Mouse (Mus musculus) layer of hippocampus, postnatal 36 days (tissue): ENCODE data around the gene Rnf41. TPM values are rescaled to one million over a fixed set of nuclear protein-coding genes. Genes with fewer than 3 reads are reported as not detected.

ENCODE experiments used
- DNase-seq, 2 experiments: peaks; one replicate each; pipeline ENCODE4 v3.0.0; 2022
- total RNA-seq, 2 experiments: library from RNA; stranded (reverse); gene quantifications; 2 replicates each; pipeline ENCODE4 v1.2.3; 2021

Rnf41 gene
- 10 to 100 TPM; 74.4 to 76.3 TPM for total RNA-seq

- peak; percentile 95 to 96 for DNase-seq
These were observed at the start of gene Rnf41, which contains the start of gene Nabp2 for GRCm38 (mm10) chr10:128411211-128412054. Rnf41 (plus strand) TSS chr10:128411657. Nabp2 (minus strand) TSS chr10:128411492.

GRCm38 (mm10) chr10:128361836-128362235 is 49.6 kb upstream of the Rnf41 start:
- DNase-seq: no peak

GRCm38 (mm10) chr10:128362568-128362967 is 48.9 kb upstream of the Rnf41 start:
- no peak for DNase-seq

DNA sequence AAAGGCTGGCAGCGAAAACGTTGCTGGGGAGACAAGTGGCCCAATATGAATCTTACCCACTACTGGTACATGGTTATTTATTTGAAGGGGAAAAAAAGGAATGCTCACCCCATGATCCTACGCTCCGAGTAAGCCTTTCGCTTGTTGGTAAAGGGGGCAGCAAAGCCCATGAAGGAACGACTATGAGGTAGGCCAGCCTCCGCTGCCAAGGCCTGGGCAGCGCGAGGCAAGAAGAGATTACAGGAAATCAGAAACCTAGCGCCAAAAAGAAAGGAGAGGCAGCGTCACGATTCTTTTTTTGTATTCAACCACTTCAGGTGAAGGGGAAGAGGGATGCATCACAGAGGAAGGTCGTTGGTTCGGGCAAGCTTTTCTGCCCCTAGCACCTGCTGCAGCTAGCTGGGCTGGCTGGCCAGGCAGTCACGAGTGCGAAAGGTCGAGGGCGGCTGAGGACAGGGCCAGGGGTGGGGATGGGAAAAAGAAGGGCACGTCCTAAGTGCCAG is 43.5 kb upstream of the Rnf41 start:
- DNase-seq: no peak

- peak; percentile 91 to 93 for DNase-seq
These were observed 42.8 kb upstream of the Rnf41 start, which contains the start of gene Coq10a for GRCm38 (mm10) chr10:128368402-128369217. Coq10a (minus strand) TSS chr10:128368997.

DNA sequence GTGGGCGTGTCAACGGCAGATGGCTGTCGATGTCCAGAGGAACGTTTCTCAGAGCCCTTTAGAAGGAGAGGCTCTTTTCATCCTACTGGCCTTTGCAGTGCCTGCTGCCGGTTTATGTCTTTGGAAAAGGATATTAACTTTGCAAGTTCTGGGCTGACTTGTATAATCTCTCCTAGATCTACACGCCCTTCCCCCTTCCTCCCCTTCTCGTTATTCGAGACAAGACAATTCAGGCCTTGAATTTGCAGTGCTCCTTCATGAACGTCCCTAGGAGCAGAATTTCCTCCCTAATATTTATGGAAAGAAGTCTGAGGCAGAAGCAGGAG is 42.3 kb upstream of the Rnf41 start:
- no peak for DNase-seq

GRCm38 (mm10) chr10:128369599-128369998 is 41.9 kb upstream of the Rnf41 start:
- no peak for DNase-seq

GRCm38 (mm10) chr10:128370021-128370420 is 41.4 kb upstream of the Rnf41 start:
- DNase-seq: no peak

DNA sequence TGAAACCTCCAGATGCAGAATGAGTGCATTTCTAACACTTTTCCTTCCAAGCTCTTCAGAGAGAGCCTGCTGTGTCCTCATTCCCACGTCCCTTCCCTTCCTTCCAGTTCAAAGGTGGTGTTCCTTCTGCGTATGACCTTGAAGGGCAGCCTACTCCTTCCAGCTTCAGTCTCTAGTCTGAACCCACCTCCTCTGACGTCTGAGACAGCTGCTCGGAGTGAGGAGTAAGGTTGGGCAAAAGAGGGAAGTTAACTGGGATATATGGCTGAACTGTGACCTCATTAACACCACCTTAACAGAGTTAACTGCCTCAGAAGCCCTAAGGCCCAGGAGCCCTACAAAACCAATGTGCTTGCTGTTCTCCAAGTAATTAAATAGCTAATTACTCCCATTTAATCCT is 40.9 kb upstream of the Rnf41 start:
- no peak for DNase-seq

GRCm38 (mm10) chr10:128372142-128372541 is 39.3 kb upstream of the Rnf41 start:
- DNase-seq: no peak

DNA sequence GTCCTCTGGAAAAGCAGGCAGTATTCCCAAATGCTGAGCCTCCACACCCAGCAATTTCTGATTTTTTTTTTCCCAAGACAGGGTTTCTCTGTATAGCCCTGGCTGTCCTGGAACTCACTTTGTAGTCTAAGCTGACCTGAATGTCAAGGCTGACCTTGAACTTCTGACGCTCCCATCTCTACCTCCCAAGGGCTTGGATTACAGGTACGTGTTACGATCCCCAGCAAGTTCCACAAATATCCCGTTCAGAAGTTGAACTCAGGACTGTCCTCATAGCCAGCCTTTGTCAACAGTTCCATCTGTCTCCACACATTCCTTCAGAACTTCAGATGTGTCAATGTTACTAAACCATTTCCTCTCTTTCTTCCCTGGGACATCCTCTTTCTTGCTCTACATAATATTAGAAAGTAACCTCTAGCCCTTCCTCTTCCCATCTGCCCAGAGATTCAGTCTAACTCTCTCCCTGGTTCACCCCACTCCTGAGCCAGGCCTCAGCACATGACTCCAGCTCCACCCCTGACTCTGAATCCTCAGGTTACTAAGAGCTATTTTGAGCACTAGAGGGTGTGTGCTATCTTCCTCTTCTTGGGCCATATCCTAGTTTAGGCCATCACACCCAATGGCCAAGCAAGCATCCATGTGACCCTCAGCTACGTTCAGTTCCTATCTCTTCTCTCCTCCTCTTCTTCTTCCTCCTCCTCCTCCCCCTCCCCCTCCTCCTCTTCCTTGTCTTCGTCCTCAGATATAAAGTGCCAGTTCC is 38.3 kb upstream of the Rnf41 start:
- no peak for DNase-seq

GRCm38 (mm10) chr10:128374393-128374792 is 37.1 kb upstream of the Rnf41 start:
- DNase-seq: no peak

DNA sequence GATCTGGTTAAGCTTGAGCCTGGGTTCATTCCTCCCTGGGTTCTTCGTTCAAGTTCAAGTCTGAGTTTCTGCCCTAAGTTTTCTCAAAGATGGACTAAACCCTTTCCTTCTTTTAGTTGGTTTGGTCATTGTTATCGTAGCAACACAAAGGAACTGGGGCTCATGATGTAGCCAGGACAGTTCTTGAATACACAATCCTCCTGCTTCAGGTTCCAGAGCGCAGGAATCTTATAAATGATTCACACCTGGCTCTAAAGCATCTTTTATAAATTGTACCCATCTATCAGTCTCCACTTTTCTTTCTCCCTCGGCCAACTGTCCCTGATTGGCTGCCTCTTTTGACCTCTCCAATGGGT is 35.4 kb upstream of the Rnf41 start:
- no peak for DNase-seq

GRCm38 (mm10) chr10:128376455-128377211 is 34.8 kb upstream of the Rnf41 start, which contains the start of gene Ankrd52:
Ankrd52 (plus strand) TSS chr10:128377115.
- peak; percentile 84 to 85 for DNase-seq

GRCm38 (mm10) chr10:128377222-128377939 is 34.1 kb upstream of the Rnf41 start:
- peak in 1 of 2 experiments; percentile 39 for DNase-seq

DNA sequence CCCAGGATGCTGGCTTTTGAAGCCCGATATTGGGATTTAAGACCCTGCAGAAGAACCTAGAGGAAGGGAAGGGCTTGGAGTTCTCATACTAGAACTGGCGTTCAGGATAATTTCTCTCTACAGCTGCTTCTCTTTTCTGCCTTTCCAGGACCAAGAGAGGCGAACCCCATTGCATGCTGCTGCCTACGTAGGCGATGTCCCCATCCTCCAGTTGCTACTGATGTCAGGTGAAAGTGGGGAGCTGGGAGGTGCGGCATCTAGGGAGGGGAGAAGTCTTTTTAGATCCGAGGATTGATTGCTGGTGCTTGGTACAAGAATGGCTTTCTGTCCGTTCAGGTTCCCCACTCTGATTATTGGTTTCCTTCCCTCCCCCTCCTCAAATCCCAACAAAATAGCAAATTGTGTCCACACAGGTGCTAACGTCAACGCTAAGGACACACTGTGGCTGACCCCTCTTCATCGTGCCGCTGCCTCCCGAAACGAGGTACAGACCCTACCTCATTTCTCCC is 33.5 kb upstream of the Rnf41 start:
- no peak for DNase-seq

GRCm38 (mm10) chr10:128378462-128378861 is 33.0 kb upstream of the Rnf41 start:
- DNase-seq: no peak

DNA sequence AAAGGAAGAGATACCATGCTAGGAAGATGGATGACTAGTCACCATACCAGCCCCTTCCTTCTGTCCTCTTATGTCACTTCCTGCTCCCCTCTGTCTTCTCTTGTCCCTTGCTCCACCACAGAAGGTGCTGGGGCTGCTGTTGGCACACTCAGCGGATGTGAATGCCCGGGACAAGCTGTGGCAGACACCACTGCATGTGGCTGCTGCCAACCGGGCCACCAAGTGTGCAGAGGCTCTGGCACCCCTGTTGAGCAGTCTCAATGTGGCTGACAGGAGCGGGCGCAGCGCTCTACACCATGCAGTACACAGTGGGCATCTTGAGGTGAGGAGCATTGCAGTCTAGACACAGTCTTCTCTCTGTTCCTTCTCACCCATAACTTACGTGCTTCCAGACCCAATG is 32.2 kb upstream of the Rnf41 start:
- DNase-seq: no peak

- DNase-seq: no peak
These were observed 30.9 kb upstream of the Rnf41 start for GRCm38 (mm10) chr10:128380565-128380964.

DNA sequence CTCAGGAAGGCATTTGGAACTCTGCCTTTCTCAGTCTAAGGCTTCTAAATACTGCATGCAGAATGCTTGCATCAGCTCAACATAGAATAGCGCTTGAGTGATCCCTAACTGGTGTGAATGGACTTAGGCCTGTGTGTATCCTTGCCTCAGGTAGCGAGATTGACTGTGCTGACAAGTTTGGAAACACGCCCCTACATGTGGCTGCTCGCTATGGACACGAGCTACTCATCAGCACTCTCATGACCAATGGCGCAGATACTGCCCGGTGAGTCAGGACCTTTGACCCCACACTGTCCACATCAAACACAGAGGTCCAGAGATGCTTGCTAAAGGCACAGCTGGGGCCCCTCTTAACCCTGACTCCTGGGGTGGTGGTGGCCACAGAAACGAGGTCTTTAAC is 29.0 kb upstream of the Rnf41 start:
- DNase-seq: no peak

GRCm38 (mm10) chr10:128385902-128386301 is 25.6 kb upstream of the Rnf41 start:
- DNase-seq: no peak
